Mouse (Mus musculus): ENCODE results near the gene Cdh4.

DNA sequence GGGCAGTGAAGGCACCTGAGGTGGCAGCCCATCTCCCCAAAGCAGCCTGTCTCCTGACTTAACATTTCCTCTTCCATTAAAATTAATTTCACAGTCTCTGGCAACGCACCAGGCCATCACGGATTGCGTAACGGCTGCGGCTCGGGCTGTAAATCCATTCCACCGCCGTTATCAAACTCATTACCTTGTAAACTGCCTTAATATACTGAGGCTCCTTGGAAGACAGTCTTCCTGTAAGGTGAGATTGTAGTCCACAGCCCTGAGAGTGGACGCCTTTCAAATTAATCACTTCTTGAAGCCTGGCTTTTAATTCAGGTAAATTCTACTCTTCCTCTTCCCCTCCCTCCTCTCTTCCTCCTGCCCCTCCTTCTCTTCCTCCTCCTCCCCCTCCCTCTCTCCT is 74.3 kb downstream of the Cdh4 start:
- no peak for TF ChIP-seq CTCF (IDR thresholded peaks at IDR 0.05; ENCODE audit: low read depth, low read length)
- TF ChIP-seq GATA1 (IDR thresholded peaks at IDR 0.05; ENCODE audit: borderline replicate concordance, low read length), result no peak
